Mouse (Mus musculus): ENCODE measurements at regions not wholly inside any gene's neighbourhood (a gene's known extent, or its start where the extent isn't known, plus 50 kb on each side); places are given as distances from the start of the nearest gene placed in this dataset.

DNA sequence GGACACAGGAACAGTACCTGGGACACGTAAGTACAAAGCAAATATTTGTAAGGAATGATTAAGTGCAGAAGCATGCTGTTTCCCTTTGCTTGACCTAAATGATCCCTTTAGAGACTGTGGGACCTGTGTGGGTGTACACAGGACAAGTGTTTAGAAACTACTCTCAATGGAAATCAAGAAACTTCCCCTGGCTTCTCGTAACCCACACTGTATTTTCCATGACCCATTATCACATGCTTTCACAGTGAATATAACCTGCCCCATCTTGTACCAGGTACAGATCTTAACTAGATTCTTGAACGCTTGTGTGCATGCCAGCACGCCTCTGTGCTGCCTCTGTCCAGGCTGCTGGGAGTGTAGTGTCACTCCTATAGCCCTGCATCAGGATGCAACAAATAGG lies 177.8 kb upstream of the Ahr start:
- H3K9ac ChIP-seq, result no peak overlapping the region
- H3K27me3 ChIP-seq, result no peaks in the 10 kb centered on the region
- no peaks in the 10 kb centered on the region for H3K4me1 ChIP-seq (replicated peaks)
- no peak overlapping the region for H3K4me3 ChIP-seq (replicated peaks)
- no peaks in the 10 kb centered on the region for H3K9me3 ChIP-seq (replicated peaks)
- ATAC-seq (ENCODE audit: insufficient read depth), result no peak
- H3K36me3 ChIP-seq (replicated peaks), result no peaks in the 10 kb centered on the region
- WGBS (ENCODE audit: insufficient replicate concordance), result 63% methylated on average over 4 of the region's 4 CpGs
- no peak overlapping the region for H3K4me2 ChIP-seq
- no peak overlapping the region for H3K27ac ChIP-seq (replicated peaks)

DNA sequence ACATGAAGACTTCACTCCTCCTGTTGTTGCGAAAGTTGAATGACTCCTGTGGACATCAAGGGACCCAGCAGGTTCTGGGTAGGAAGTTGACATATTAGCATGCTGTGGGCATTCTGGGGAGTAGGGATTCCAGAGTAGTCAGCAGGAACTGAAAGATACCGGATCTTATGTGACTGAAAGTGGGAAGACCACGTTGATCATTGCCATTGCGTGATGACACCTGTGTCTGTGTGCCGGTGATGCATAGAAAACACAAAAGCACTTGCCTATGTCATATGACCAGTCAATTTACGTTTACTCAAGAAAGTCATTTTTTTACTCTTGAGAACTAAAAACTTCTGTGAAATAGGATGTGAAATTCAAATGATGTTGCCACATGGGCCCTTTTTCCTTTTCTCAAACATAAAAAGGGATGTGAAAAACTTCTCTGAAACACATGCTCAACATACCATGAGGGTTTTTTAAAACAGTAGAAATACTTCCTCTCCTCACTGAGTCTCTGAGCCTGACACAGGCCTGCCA lies 176.8 kb upstream of the Ahr start:
- Histone ChIP-seq H3K4me2 (no peak overlapping the region), H3K4me1 (replicated peaks) (no peaks in the 10 kb centered on the region), H3K4me3 (replicated peaks) (no peak overlapping the region), H3K9ac (no peak overlapping the region), H3K27me3 (no peaks in the 10 kb centered on the region), H3K36me3 (replicated peaks) (no peaks in the 10 kb centered on the region), H3K27ac (replicated peaks) (no peak overlapping the region), H3K9me3 (replicated peaks) (no peaks in the 10 kb centered on the region)
- 72% methylated on average over 6 of the region's 6 CpGs for WGBS (ENCODE audit: insufficient replicate concordance)
- ATAC-seq (ENCODE audit: insufficient read depth), result no peak

DNA sequence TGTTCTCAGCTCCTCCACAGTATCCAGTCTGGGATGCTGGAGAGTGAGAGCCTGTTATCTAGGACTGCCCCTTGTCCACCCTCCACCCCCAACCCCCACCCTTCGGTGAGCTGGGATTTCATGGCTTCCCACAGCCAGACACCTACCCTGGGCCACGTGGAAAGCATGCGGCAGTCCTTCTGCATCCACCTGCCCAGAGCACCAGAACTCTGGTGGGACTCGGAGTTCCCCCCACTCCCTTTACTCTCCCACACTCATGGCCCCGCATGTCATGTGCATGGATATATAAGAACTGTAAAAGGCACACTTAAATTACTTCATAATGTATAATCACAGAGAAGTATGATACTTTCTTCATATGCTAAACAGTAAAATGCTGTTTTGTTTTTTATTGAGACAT lies 175.5 kb upstream of the Ahr start:
- no peak for ATAC-seq (ENCODE audit: insufficient read depth)
- no peaks in the 10 kb centered on the region for H3K9me3 ChIP-seq (replicated peaks)
- H3K27ac ChIP-seq (replicated peaks), result no peak overlapping the region
- no peak overlapping the region for H3K9ac ChIP-seq
- H3K4me1 ChIP-seq (replicated peaks), result no peaks in the 10 kb centered on the region
- no peaks in the 10 kb centered on the region for H3K27me3 ChIP-seq
- no peaks in the 10 kb centered on the region for H3K36me3 ChIP-seq (replicated peaks)
- H3K4me3 ChIP-seq (replicated peaks), result no peak overlapping the region
- H3K4me2 ChIP-seq, result no peak overlapping the region
- WGBS (ENCODE audit: insufficient replicate concordance), result 59% methylated on average over 5 of the region's 5 CpGs

- no peaks in the 10 kb centered on the region for H3K4me1 ChIP-seq (replicated peaks)
- no peaks in the 10 kb centered on the region for H3K9me3 ChIP-seq (replicated peaks)
- H3K4me2 ChIP-seq, result no peak overlapping the region
- ATAC-seq (ENCODE audit: insufficient read depth), result no peak
- H3K27me3 ChIP-seq, result no peaks in the 10 kb centered on the region
- 55% methylated on average over 2 of the region's 2 CpGs for WGBS (ENCODE audit: insufficient replicate concordance)
- H3K9ac ChIP-seq, result no peak overlapping the region
- H3K36me3 ChIP-seq (replicated peaks), result no peaks in the 10 kb centered on the region
- no peak overlapping the region for H3K27ac ChIP-seq (replicated peaks)
- no peak overlapping the region for H3K4me3 ChIP-seq (replicated peaks)
Observed at GRCm38 (mm10) chr12:35703479-35703878, 168.6 kb upstream of the Ahr start.

DNA sequence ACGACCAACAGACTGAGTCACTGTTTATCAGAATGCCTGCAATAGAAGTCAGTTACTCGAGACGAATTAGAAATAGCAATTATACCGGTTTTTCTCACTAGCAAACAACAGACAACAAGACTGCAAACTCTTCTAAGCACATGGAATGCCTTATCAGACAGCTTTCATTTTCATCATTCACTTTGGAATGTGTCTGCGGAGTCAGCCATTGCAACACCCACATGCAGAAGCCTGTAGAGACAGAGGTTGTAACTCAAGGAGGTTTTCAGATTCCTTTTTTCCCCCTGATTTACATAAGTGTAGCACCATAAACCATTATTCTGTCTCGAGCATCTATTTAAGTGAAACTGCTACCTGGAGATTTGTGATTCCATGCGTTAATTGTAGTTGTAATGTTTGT lies 167.8 kb upstream of the Ahr start:
- Histone ChIP-seq H3K4me2 (no peak overlapping the region), H3K27me3 (no peaks in the 10 kb centered on the region), H3K4me3 (replicated peaks) (no peak overlapping the region), H3K4me1 (replicated peaks) (no peaks in the 10 kb centered on the region), H3K27ac (replicated peaks) (no peak overlapping the region), H3K36me3 (replicated peaks) (no peaks in the 10 kb centered on the region), H3K9me3 (replicated peaks) (no peaks in the 10 kb centered on the region), H3K9ac (no peak overlapping the region)
- no peak for ATAC-seq (ENCODE audit: insufficient read depth)
- 52% methylated on average over 7 of the region's 7 CpGs for WGBS (ENCODE audit: insufficient replicate concordance)

DNA sequence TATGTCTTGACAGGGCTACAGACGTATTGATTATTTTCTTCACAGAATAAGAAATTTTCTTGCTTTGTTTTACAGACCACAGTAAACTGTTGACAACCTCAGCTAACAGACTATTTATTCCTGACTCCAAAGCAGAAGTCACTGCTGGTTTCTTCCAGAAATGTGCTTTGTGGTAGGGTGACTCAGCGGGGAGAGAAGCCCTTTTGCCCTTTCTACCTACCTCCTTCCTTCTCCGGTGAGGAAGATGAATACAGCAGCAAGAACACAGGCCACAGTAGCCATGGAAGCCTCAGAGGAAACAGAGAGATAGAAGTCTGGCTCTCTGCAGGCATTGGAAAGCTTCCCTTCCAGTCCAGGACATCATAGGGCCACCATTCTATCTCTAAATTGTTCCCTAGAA lies 159.4 kb upstream of the Ahr start:
- H3K36me3 ChIP-seq (replicated peaks), result no peaks in the 10 kb centered on the region
- H3K4me3 ChIP-seq (replicated peaks), result no peak overlapping the region
- no peaks in the 10 kb centered on the region for H3K9me3 ChIP-seq (replicated peaks)
- H3K4me1 ChIP-seq (replicated peaks), result no peaks in the 10 kb centered on the region
- ATAC-seq (ENCODE audit: insufficient read depth), result no peak
- no peak overlapping the region for H3K27ac ChIP-seq (replicated peaks)
- H3K4me2 ChIP-seq, result no peak overlapping the region
- no peaks in the 10 kb centered on the region for H3K27me3 ChIP-seq
- 28% methylated on average over 3 of the region's 3 CpGs for WGBS (ENCODE audit: insufficient replicate concordance)
- no peak overlapping the region for H3K9ac ChIP-seq

GRCm38 (mm10) chr12:35690914-35691313 lies 156.1 kb upstream of the Ahr start:
- Histone ChIP-seq H3K9me3 (replicated peaks) (no peaks in the 10 kb centered on the region), H3K4me1 (replicated peaks) (no peaks in the 10 kb centered on the region), H3K4me3 (replicated peaks) (no peak overlapping the region), H3K4me2 (no peak overlapping the region), H3K27me3 (no peaks in the 10 kb centered on the region), H3K27ac (replicated peaks) (no peak overlapping the region), H3K9ac (no peak overlapping the region), H3K36me3 (replicated peaks) (no peaks in the 10 kb centered on the region)
- 11% methylated on average over 3 of the region's 3 CpGs for WGBS (ENCODE audit: insufficient replicate concordance)
- ATAC-seq (ENCODE audit: insufficient read depth), result no peak

- ATAC-seq (ENCODE audit: insufficient read depth), result no peak
- H3K27ac ChIP-seq (replicated peaks), result no peak overlapping the region
- H3K27me3 ChIP-seq, result no peaks in the 10 kb centered on the region
- no peaks in the 10 kb centered on the region for H3K4me1 ChIP-seq (replicated peaks)
- H3K9ac ChIP-seq, result no peak overlapping the region
- no peaks in the 10 kb centered on the region for H3K9me3 ChIP-seq (replicated peaks)
- no peaks in the 10 kb centered on the region for H3K36me3 ChIP-seq (replicated peaks)
- 48% methylated on average over 2 of the region's 2 CpGs for WGBS (ENCODE audit: insufficient replicate concordance)
- no peak overlapping the region for H3K4me2 ChIP-seq
- H3K4me3 ChIP-seq (replicated peaks), result no peak overlapping the region
Observed at GRCm38 (mm10) chr12:35686231-35686630, 151.4 kb upstream of the Ahr start.

- Histone ChIP-seq H3K36me3 (replicated peaks) (no peaks in the 10 kb centered on the region), H3K9me3 (replicated peaks) (no peaks in the 10 kb centered on the region), H3K4me3 (replicated peaks) (no peak overlapping the region), H3K9ac (no peak overlapping the region), H3K27me3 (no peaks in the 10 kb centered on the region), H3K4me1 (replicated peaks) (no peaks in the 10 kb centered on the region), H3K4me2 (no peak overlapping the region), H3K27ac (replicated peaks) (no peak overlapping the region)
- no peak for ATAC-seq (ENCODE audit: insufficient read depth)
- WGBS (ENCODE audit: insufficient replicate concordance), result 35% methylated on average over 3 of the region's 3 CpGs
Observed at GRCm38 (mm10) chr12:35685189-35685588, 150.4 kb upstream of the Ahr start.

- Histone ChIP-seq H3K4me3 (replicated peaks) (no peak overlapping the region), H3K27ac (replicated peaks) (no peak overlapping the region), H3K4me1 (replicated peaks) (no peaks in the 10 kb centered on the region), H3K4me2 (no peak overlapping the region), H3K27me3 (no peaks in the 10 kb centered on the region), H3K9me3 (replicated peaks) (no peaks in the 10 kb centered on the region), H3K9ac (no peak overlapping the region), H3K36me3 (replicated peaks) (no peaks in the 10 kb centered on the region)
- ATAC-seq (ENCODE audit: insufficient read depth), result no peak
Observed at GRCm38 (mm10) chr12:35681864-35682449, 147.1 kb upstream of the Ahr start.

DNA sequence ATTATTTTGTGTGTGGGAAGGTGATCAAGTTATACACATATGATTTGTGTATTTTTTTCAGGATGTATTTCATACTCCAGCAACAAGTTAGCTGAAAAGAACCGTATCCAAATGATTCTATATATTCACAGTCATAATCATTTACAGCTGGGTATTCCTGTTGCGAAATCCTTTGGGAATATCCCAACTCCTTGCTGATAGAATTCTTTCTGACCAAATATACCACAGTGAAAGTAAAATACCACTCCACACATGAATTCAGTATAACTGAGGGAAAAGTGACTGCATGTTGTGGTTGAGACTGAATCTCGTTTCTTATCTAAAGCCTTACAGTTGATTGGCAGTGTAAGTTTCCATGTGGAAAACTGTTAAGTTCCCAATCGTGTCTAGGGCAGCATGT lies 145.1 kb upstream of the Ahr start:
- Histone ChIP-seq H3K27ac (replicated peaks) (no peak overlapping the region), H3K36me3 (replicated peaks) (no peaks in the 10 kb centered on the region), H3K27me3 (no peaks in the 10 kb centered on the region), H3K4me1 (replicated peaks) (no peaks in the 10 kb centered on the region), H3K9me3 (replicated peaks) (no peaks in the 10 kb centered on the region), H3K4me2 (no peak overlapping the region), H3K4me3 (replicated peaks) (no peak overlapping the region), H3K9ac (no peak overlapping the region)
- WGBS (ENCODE audit: insufficient replicate concordance), result 43% methylated on average over 4 of the region's 4 CpGs
- no peak for ATAC-seq (ENCODE audit: insufficient read depth)

DNA sequence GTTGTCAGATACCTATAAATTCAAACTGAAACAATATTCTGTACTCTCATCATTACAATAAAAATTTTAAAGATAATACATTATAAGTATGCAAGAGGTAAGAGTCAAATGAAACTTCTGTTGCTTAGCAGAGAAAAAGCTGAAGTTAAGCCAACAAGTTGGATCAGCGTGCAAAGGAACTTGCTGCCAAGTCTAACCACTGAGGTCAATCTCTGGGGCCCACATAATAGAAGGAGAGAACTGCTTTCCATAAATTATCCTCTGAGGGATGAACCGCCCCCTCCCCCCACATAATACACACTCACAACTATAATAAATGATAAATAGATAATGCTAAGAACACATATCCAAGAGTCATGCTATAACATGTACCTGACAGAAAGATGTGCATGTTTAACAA lies 144.2 kb upstream of the Ahr start:
- no peak overlapping the region for H3K27ac ChIP-seq (replicated peaks)
- 53% methylated on average over 2 of the region's 2 CpGs for WGBS (ENCODE audit: insufficient replicate concordance)
- ATAC-seq (ENCODE audit: insufficient read depth), result no peak
- H3K4me1 ChIP-seq (replicated peaks), result no peaks in the 10 kb centered on the region
- no peak overlapping the region for H3K4me3 ChIP-seq (replicated peaks)
- H3K27me3 ChIP-seq, result no peaks in the 10 kb centered on the region
- no peak overlapping the region for H3K4me2 ChIP-seq
- H3K9ac ChIP-seq, result no peak overlapping the region
- no peaks in the 10 kb centered on the region for H3K9me3 ChIP-seq (replicated peaks)
- no peaks in the 10 kb centered on the region for H3K36me3 ChIP-seq (replicated peaks)
